Mouse (Mus musculus): ENCODE results near the gene Mamdc4. TPM values are rescaled to one million over a fixed set of nuclear protein-coding genes. Genes with fewer than 3 reads are reported as not detected.

The Mamdc4 gene
- 0.89 and 3.5 TPM in 2 replicates for polyA plus RNA-seq (2021; fragmentation: Nextera tagmentation)
- long read RNA-seq, experiment 1 = 0 reads
- long read RNA-seq, experiment 2 = 0 reads

DNA sequence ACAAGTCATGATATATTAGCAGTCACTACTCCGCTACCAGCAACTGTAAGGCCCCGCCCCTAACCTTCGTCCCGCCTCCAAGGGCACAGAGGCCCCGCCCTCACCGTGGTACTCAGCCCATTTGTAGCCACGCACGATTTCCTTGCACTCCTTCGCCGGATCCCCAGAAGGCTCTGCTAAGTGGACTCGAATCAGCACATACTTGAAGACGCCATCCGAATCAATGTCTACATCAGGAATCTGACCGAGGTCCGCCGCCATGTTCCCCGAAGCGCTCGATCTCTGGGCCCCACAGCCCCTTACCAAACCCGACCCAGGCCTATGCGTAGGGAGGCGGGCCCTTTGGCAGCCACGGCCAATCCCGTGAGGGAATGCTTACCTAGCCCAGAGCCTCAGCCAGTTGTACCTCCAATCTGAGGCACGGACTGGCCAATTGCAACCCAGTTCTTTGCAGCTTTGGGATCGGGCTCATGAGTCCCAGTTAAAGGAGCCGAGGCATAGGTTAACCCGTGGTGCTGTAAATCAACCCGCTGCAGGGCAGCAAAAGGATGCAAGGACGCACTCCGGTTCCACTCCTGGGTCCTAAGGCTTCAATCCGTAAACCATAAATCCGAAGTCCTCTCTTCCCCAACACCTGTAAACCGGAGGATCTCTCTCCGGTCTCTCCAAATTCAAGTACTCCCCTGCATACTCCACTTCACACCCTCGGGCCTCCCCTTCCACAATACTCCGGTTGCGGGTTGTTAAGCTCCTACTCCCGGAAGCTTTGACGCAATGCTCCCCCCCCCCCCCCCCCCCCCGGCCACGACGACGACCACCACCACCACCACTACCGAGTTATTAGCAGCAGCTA lies at the start of gene Mamdc4, which contains the start of gene Phpt1:
TSS of gene Mamdc4 (minus strand) at position 267 of the 853 bp plus-strand sequence.
TSS of gene Phpt1 (minus strand) at position 646 of the 853 bp plus-strand sequence.

DNA sequence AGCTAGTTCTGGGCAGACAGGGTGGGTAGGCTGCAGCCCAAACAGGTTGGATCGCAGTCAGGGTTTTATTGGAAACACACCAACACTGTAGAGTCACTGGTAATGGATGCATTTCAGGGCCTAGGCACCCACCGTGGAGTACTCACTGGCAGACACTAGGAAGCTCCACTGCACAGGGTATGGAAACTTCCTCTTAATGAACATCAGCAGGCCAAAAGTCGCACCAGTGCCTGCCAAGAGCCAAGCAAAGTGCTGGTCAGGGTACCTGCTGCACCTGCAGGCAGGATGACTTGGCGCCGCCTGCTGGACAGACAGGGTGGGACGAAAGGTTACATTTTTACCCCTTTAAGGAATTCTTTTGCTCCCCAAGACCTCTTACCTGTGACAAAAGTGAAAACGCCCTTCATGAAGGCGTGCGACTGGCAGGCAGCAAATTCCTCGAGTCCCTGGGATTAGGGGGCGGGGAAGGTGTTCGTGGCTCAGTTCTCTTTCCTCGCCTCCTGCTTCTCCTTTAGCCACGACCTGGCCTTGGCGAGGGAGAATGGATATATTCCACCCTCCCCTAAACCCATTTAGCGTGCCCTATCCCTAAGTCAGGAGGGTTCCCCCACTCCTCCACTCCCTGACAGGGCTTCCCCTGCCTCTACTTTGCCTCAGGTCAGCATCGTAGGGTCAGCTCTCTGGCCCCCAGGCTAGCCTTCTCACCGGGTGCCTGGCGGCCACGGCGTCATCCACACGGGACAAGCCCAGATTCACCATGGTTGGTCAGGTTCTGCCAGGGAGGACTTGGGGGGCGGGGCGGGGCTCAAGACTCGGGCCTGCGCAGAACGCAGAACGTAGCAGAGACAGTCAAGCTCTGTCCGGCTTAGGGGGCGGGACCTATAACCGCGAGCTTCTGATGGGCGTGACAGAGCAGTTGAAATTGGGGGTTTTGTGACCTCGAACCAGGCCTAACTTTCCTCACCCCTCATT lies 46.9 kb upstream of the Mamdc4 start, which contains the start of gene Tmem141:
TSS of gene Tmem141 (minus strand) at position 777 of the 972 bp plus-strand sequence.

DNA sequence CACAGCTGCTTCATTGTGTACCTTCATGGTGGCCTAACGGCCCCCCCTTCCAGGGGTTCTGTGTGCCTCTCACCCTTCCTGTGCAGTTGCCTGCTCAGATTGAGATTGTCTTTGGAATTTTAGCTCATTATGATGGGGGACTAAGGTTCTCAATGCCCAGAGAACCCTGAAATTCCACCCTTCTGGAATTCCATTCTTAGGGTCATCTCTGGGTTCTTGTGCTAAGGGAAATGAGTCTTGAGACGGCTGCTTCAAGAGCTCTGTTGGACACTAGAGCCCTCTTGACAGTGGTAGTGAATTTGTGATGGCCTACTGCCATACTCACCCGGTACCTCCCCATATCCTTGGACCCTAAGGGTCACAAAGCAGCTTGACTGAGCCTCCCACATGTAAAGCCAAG lies 42.9 kb upstream of the Mamdc4 start, which contains the start of gene Ccdc183:
TSS of gene Ccdc183 (minus strand) at position 101 of the 400 bp plus-strand sequence.

DNA sequence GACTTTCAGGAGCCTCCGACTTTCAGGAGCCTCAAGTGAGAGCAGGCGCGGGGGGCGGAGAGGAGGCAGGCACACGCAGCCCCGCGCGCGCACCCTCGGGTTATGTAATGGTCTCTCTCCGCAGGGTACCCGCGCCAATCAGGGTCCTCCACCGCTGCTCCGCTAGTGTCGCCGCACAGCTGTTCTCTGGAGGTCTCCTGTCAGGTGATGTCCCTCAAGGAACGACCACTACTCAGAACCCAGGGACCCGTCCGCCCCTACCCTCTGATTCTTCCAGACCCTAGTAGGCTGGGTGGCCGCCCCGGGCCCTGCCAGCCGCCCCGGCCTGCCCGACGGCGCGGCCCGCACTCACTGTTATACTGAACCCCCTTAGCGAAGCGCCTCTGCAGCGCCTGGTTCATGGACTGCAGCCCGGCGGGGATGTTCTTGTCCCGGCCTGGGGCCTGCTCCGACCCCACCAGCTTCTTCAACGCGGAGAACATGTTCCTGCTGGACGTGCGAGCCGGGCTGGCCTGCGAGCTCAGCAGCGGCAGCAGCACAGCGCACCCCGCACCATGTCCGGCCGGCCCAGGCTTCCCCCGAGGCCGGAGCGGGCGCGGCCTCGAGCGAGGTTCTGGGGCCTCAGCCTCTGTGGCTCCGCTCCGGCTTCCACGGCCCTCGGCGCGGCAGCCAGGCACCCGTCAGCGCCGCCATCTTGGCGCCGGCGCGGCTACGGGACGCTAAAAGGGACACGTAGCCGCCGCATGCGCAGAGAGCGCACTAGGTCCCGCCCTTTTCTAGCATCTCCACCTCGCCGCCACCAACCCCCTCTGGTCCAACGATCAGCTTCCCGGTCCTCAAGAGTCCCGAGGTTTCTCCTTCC lies 33.3 kb upstream of the Mamdc4 start, which contains the start of gene Rabl6:
TSS of gene Rabl6 (minus strand) at position 761 of the 862 bp plus-strand sequence.

DNA sequence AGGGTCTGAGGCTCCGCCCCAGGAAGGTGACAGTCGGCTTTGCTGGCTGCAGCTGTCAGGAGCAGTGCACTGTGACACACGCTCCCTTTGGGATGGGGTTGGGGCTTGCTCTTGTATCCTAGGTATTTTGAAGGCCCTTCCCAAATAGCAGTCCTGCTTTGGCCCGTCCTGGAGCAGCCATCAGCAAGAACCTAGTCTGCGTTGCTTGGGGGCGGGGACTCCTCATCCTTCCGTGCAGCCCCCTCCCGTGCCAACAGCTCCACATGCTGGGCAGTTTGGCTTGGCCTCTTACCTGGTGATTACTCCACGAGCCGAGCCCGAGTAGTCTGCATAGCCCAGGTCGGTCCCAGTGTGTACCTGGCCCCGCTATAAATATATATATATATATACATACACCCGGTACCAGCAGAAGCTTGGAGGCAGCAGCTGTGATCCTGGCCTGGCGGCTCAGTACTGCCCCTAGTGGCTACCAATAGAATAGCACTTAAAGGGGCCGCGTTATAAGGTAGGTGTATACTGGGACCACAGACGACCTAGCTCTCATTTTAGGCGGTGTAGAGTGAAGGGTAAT lies 6.7 kb upstream of the Mamdc4 start, which contains the start of gene Ajm1:
TSS of gene Ajm1 (minus strand) at position 464 of the 571 bp plus-strand sequence.

DNA sequence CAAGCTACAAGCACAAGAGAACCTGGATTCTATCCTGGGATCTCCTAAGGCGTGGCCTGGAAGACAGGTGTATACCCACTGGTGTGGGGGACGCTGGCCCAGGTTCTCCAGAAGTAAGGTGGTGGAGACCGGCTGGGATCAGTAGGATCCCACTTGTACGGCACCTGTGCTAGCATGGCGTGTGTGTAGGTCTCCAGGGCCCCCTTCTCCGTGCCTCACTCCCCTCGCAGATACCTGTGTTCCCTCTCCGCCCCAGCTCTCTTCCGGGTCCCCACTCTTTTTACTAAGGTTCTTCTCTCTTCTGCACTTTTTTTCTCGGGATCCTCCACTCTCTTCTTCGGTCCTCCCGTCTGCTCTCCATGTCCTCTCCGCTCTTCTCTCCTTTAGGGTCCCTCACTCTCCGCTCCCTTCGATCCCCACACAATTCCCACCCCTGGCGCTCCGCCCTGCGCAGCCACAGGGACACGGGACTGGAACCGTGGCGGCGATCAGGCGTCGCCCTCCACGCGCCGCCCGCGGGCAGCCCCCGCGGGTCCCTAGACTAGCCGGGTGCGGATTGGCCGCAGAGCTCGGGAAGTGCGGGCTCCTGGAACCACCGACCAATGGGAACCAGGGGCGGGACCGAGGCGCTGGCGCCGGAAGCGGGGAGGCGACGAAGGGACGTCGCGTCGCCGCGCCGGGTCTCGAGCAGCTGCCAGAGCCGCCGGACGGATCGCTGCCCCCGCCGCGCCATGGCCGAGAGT lies 17.3 kb downstream of the Mamdc4 start, which contains the start of gene Edf1:
TSS of gene Edf1 (plus strand) at position 627 of the 743 bp plus-strand sequence.

DNA sequence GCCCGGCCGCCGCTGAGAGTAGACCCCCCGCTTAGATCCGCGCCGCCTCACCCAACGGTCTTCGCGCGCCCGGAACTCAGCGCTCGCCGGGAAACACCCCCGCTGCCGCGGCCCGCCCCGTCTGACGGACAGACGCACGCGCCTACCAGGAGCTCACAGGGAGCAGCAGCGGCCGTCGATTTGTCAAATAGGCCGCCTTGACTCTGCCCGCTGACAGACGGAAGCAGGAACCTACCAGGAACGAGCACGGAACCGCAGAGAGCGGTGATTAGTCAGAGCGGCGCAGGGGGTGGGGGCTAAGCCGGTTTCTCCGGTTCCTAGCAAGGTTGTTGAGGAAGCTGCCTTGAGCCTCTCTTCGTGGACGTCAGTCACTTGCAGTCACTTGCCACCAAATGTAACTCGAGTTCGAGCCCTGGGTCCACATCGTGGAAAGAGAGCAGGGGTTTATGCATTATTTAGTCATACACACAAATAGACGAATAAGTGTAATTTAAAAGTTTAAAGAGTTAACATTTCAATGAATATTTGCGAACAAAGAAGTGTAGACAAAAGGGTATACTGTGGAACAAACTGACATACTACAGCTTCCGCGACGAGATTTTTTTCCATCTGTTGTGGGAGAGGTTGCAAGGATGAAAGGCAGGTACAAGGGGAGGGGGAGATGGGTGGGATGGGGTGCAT lies 27.7 kb downstream of the Mamdc4 start, which contains the start of gene Traf2:
TSS of gene Traf2 (minus strand) at position 130 of the 681 bp plus-strand sequence.

Other genes starting within 250 kb of the Mamdc4 start
- 17.0 and 18.5 TPM in 2 replicates for gene Man1b1, start 242.5 kb downstream of the Mamdc4 start, polyA plus RNA-seq (2021; fragmentation: Nextera tagmentation)
- 17.8 and 22.5 TPM in 2 replicates for gene Dpp7, start 218.5 kb downstream of the Mamdc4 start, polyA plus RNA-seq (2021; fragmentation: Nextera tagmentation)
- gene Uap1l1, start 209.2 kb downstream of the Mamdc4 start, polyA plus RNA-seq (2021; fragmentation: Nextera tagmentation) = 20.6 and 34.9 TPM in 2 replicates
- gene Sapcd2, start 202.5 kb downstream of the Mamdc4 start, polyA plus RNA-seq (2021; fragmentation: Nextera tagmentation) = 1.2 and 1.7 TPM in 2 replicates
- gene Entpd2, start 179.0 kb downstream of the Mamdc4 start, polyA plus RNA-seq (2021; fragmentation: Nextera tagmentation) = 21.4 and 31.9 TPM in 2 replicates
- gene Npdc1, start 175.5 kb downstream of the Mamdc4 start, polyA plus RNA-seq (2021; fragmentation: Nextera tagmentation) = 232 and 408 TPM in 2 replicates
- gene Fut7, start 151.6 kb downstream of the Mamdc4 start, polyA plus RNA-seq (2021; fragmentation: Nextera tagmentation) = not detected in 2 replicates
- 21.7 and 39.7 TPM in 2 replicates for gene Abca2, start 146.1 kb downstream of the Mamdc4 start, polyA plus RNA-seq (2021; fragmentation: Nextera tagmentation)
- 0.68 and 1.1 TPM in 2 replicates for gene Clic3, start 118.0 kb downstream of the Mamdc4 start, polyA plus RNA-seq (2021; fragmentation: Nextera tagmentation)
- 121 and 132 TPM in 2 replicates for gene Paxx, start 113.8 kb downstream of the Mamdc4 start, polyA plus RNA-seq (2021; fragmentation: Nextera tagmentation)
- 6,798 and 9,400 TPM in 2 replicates for gene Ptgds, start 104.8 kb downstream of the Mamdc4 start, polyA plus RNA-seq (2021; fragmentation: Nextera tagmentation)
- not detected in 2 replicates for gene Lcn12, start 80.9 kb downstream of the Mamdc4 start, polyA plus RNA-seq (2021; fragmentation: Nextera tagmentation)
- 103 and 115 TPM in 2 replicates for gene Fbxw5, start 74.1 kb downstream of the Mamdc4 start, polyA plus RNA-seq (2021; fragmentation: Nextera tagmentation)
- gene C8g, start 73.1 kb downstream of the Mamdc4 start, polyA plus RNA-seq (2021; fragmentation: Nextera tagmentation) = 1.4 and 1.7 TPM in 2 replicates
- 9.1 and 11.9 TPM in 2 replicates for gene Traf2, start 27.9 kb downstream of the Mamdc4 start, polyA plus RNA-seq (2021; fragmentation: Nextera tagmentation)
- 778 and 803 TPM in 2 replicates for gene Edf1, start 17.0 kb downstream of the Mamdc4 start, polyA plus RNA-seq (2021; fragmentation: Nextera tagmentation)
- gene Phpt1, start 379 bp upstream of the Mamdc4 start, polyA plus RNA-seq (2021; fragmentation: Nextera tagmentation) = 152 and 173 TPM in 2 replicates
- gene Ajm1, start 6.9 kb upstream of the Mamdc4 start, polyA plus RNA-seq (2021; fragmentation: Nextera tagmentation) = 10.3 and 21.2 TPM in 2 replicates
- 70.0 and 86.7 TPM in 2 replicates for gene Rabl6, start 33.7 kb upstream of the Mamdc4 start, polyA plus RNA-seq (2021; fragmentation: Nextera tagmentation)
- 0.82 and 0.94 TPM in 2 replicates for gene Ccdc183, start 42.8 kb upstream of the Mamdc4 start, polyA plus RNA-seq (2021; fragmentation: Nextera tagmentation)
- 64.7 and 70.7 TPM in 2 replicates for gene Tmem141, start 47.2 kb upstream of the Mamdc4 start, polyA plus RNA-seq (2021; fragmentation: Nextera tagmentation)
- gene Fcna, start 53.2 kb upstream of the Mamdc4 start, polyA plus RNA-seq (2021; fragmentation: Nextera tagmentation) = 0.28 and 0.49 TPM in 2 replicates
- gene Lcn8, start 78.3 kb upstream of the Mamdc4 start, polyA plus RNA-seq (2021; fragmentation: Nextera tagmentation) = not detected in 2 replicates
- not detected in 2 replicates for gene Lcn5, start 83.1 kb upstream of the Mamdc4 start, polyA plus RNA-seq (2021; fragmentation: Nextera tagmentation)
- not detected in 2 replicates for gene Lcn6, start 101.9 kb upstream of the Mamdc4 start, polyA plus RNA-seq (2021; fragmentation: Nextera tagmentation)
- not detected in 2 replicates for gene Lcn10, start 107.9 kb upstream of the Mamdc4 start, polyA plus RNA-seq (2021; fragmentation: Nextera tagmentation)
- gene Obp2a, start 125.2 kb upstream of the Mamdc4 start, polyA plus RNA-seq (2021; fragmentation: Nextera tagmentation) = not detected in 2 replicates
- 213 and 229 TPM in 2 replicates for gene Bmyc, start 131.9 kb upstream of the Mamdc4 start, polyA plus RNA-seq (2021; fragmentation: Nextera tagmentation)
- gene Obp2b, start 162.2 kb upstream of the Mamdc4 start, polyA plus RNA-seq (2021; fragmentation: Nextera tagmentation) = not detected in 2 replicates
- not detected in 2 replicates for gene Lcn3, start 190.7 kb upstream of the Mamdc4 start, polyA plus RNA-seq (2021; fragmentation: Nextera tagmentation)
- gene Lcn11, start 202.2 kb upstream of the Mamdc4 start, polyA plus RNA-seq (2021; fragmentation: Nextera tagmentation) = not detected in 2 replicates
- gene Gm13539, start 207.4 kb upstream of the Mamdc4 start, polyA plus RNA-seq (2021; fragmentation: Nextera tagmentation) = not detected in 2 replicates
- not detected in 2 replicates for gene Glt6d1, start 241.0 kb upstream of the Mamdc4 start, polyA plus RNA-seq (2021; fragmentation: Nextera tagmentation)
- not detected in 2 replicates for gene Lcn9, start 248.3 kb upstream of the Mamdc4 start, polyA plus RNA-seq (2021; fragmentation: Nextera tagmentation)